Mouse (Mus musculus) forebrain, postnatal 0 days (tissue): ENCODE results near the gene Abca3. TPM values are rescaled to one million over a fixed set of nuclear protein-coding genes. Genes with fewer than 3 reads are reported as not detected.

ENCODE experiments used
- ATAC-seq: fragments of 200-750 bp; cut with Nextera tagmentation; 2 replicates; pipeline ENCODE4 v1.8.0; 2017; ENCODE audit warnings: mild to moderate bottlenecking, moderate library complexity
- DNase-seq: peaks from one replicate; pipeline ENCODE4 v3.0.0-alpha.2; 2015
- H3K27ac ChIP-seq: fragments of 300-500 bp; sonication (generic); 2 replicates; pipeline ENCODE4 v1.5.1; 2014; ENCODE audit warnings: low read depth, mild to moderate bottlenecking, antibody characterized with exemption, low read length, moderate library complexity, mixed read lengths
- H3K27me3 ChIP-seq: fragments of 300-500 bp; sonication (generic); 2 replicates; pipeline ENCODE4 v1.6.1; 2014; ENCODE audit warnings: mild to moderate bottlenecking, low read length, mixed read lengths; ENCODE audit not compliant: insufficient read depth
- H3K36me3 ChIP-seq: fragments of 300-500 bp; sonication (generic); 2 replicates; pipeline ENCODE4 v1.6.1; 2014; ENCODE audit warnings: mild to moderate bottlenecking, moderate library complexity; ENCODE audit not compliant: insufficient read depth
- H3K4me1 ChIP-seq: fragments of 300-500 bp; sonication (generic); 2 replicates; pipeline ENCODE4 v1.6.1; 2014; ENCODE audit warnings: antibody characterized with exemption; ENCODE audit not compliant: insufficient read depth
- H3K4me2 ChIP-seq: fragments of 300-500 bp; sonication (generic); 2 replicates; pipeline ENCODE4 v1.6.1; 2014; ENCODE audit warnings: low read depth, mild to moderate bottlenecking, moderate library complexity
- H3K4me3 ChIP-seq: fragments of 300-500 bp; sonication (generic); 2 replicates; pipeline ENCODE4 v1.5.1; 2014; ENCODE audit warnings: low read depth, low read length, mixed read lengths
- H3K9ac ChIP-seq: fragments of 300-500 bp; sonication (generic); 2 replicates; pipeline ENCODE4 v1.6.1; 2014; ENCODE audit warnings: mild to moderate bottlenecking
- H3K9me3 ChIP-seq: fragments of 300-500 bp; sonication (generic); 2 replicates; pipeline ENCODE4 v1.6.1; 2016; ENCODE audit warnings: low read length
- CTCF ChIP-seq: sonication (generic); IDR thresholded peaks from 2 replicates; pipeline ENCODE4 v1.5.1; 2016; ENCODE audit warnings: antibody characterized with exemption, control low read depth, low read depth
- WGBS: fragments of 180-500 bp; shearing (Covaris S2); extraction: QIAGEN DNeasy Blood & Tissue Kit; methylation state at CpG from one replicate; pipeline ENCODE4 v1.1.7; 2014; 5-methylcytosine and 5-hydroxymethylcytosine counted together
- polyA plus RNA-seq: library from polyadenylated mRNA; unstranded; fragments of >200 nt; fragmentation: Nextera tagmentation; extraction: Ambion mirVana; gene quantifications from 2 replicates; pipeline ENCODE4 v1.2.1, GENCODE M21; 2015
- total RNA-seq: library from RNA; depleted of rRNA; stranded (reverse); fragments of >200 nt; gene quantifications from 2 replicates; pipeline ENCODE4 v1.2.3, GENCODE M21; 2014

Abca3 gene
- total and polyA plus RNA-seq, 2 experiments from 2014 or later, result 22.9 to 71.2 TPM

- WGBS, result 71% methylated on average over 2 of the region's 2 CpGs
- Histone ChIP-seq H3K9me3 (no peaks in the 10 kb centered on the region), H3K9ac (no peak overlapping the region), H3K27ac (no peak overlapping the region), H3K4me1 (peaks cover 11% of the 10 kb centered on the region; the same call in 1 of the 2 replicates), H3K4me2 (no peak overlapping the region), H3K36me3 (no peaks in the 10 kb centered on the region), H3K4me3 (no peak overlapping the region), H3K27me3 (no peaks in the 10 kb centered on the region)
- no peak for TF ChIP-seq CTCF
- DNase-seq, result no peak
- ATAC-seq, result no peak
Measured at GRCm38 (mm10) chr17:24349176-24349575, 2.6 kb upstream of the Abca3 start.

- peak within 1 kb of the TSS; percentile 70; the same call in 1 of the 2 replicates for H3K27ac ChIP-seq
- no peaks in the 10 kb centered on the region for H3K9me3 ChIP-seq
- peak within 1 kb of the TSS; percentile 92 for H3K4me3 ChIP-seq
- H3K4me2 ChIP-seq, result peak within 1 kb of the TSS; percentile 85
- no peaks in the 10 kb centered on the region for H3K36me3 ChIP-seq
- ATAC-seq (peak; percentile 5), DNase-seq (no peak)
- no peak for TF ChIP-seq CTCF
- peaks cover 11% of the 10 kb centered on the region; the same call in 1 of the 2 replicates for H3K4me1 ChIP-seq
- 5% methylated on average over 42 of the region's 42 CpGs for WGBS
- H3K27me3 ChIP-seq, result no peaks in the 10 kb centered on the region
- H3K9ac ChIP-seq, result peak within 1 kb of the TSS; percentile 84
Measured at GRCm38 (mm10) chr17:24350926-24351759, 607 bp upstream of the Abca3 start, which contains the start of gene Abca17. Abca17 (minus strand) TSS chr17:24351068.

GRCm38 (mm10) chr17:24352370-24353194 lies 832 bp downstream of the Abca3 start:
- peak overlapping the region; percentile 70 for H3K27ac ChIP-seq
- DNase-seq (no peak), ATAC-seq (peak; percentile 19)
- WGBS, result 3% methylated on average over 36 of the region's 36 CpGs
- no peak for TF ChIP-seq CTCF
- no peaks in the 10 kb centered on the region for H3K27me3 ChIP-seq
- peak overlapping the region; percentile 85 for H3K4me2 ChIP-seq
- H3K9me3 ChIP-seq, result no peaks in the 10 kb centered on the region
- H3K4me1 ChIP-seq, result peaks cover 11% of the 10 kb centered on the region; the same call in 1 of the 2 replicates
- no peaks in the 10 kb centered on the region for H3K36me3 ChIP-seq
- peak overlapping the region; percentile 92 for H3K4me3 ChIP-seq
- peak overlapping the region; percentile 84 for H3K9ac ChIP-seq

GRCm38 (mm10) chr17:24353960-24354359 lies 2.2 kb downstream of the Abca3 start:
- Histone ChIP-seq H3K4me1 (peaks cover 11% of the 10 kb centered on the region; the same call in 1 of the 2 replicates), H3K4me3 (no peak overlapping the region), H3K27ac (no peak overlapping the region), H3K27me3 (no peaks in the 10 kb centered on the region), H3K9ac (no peak overlapping the region), H3K36me3 (no peaks in the 10 kb centered on the region), H3K9me3 (no peaks in the 10 kb centered on the region), H3K4me2 (no peak overlapping the region)
- no peak for TF ChIP-seq CTCF
- WGBS, result 88% methylated on average over 3 of the region's 3 CpGs
- DNase-seq, result no peak
- ATAC-seq, result no peak

- no peaks in the 10 kb centered on the region for H3K27me3 ChIP-seq
- H3K36me3 ChIP-seq, result no peaks in the 10 kb centered on the region
- DNase-seq (no peak), ATAC-seq (no peak)
- H3K27ac ChIP-seq, result no peak overlapping the region
- no peak overlapping the region for H3K4me2 ChIP-seq
- H3K9me3 ChIP-seq, result no peaks in the 10 kb centered on the region
- no peak for TF ChIP-seq CTCF
- no peak overlapping the region for H3K9ac ChIP-seq
- WGBS, result 89% methylated on average over 8 of the region's 8 CpGs
- peaks cover 11% of the 10 kb centered on the region; the same call in 1 of the 2 replicates for H3K4me1 ChIP-seq
- no peak overlapping the region for H3K4me3 ChIP-seq
Measured at GRCm38 (mm10) chr17:24355284-24355683, 3.5 kb downstream of the Abca3 start.

GRCm38 (mm10) chr17:24359006-24359405 lies 7.3 kb downstream of the Abca3 start:
- H3K36me3 ChIP-seq, result 0 out of 2 replicates have a peak, but pooled peaks cover 3% of the 10 kb centered on the region
- WGBS, result 82% methylated on average over 8 of the region's 8 CpGs
- no peak for TF ChIP-seq CTCF
- no peak overlapping the region for H3K4me2 ChIP-seq
- no peak overlapping the region for H3K4me3 ChIP-seq
- H3K27ac ChIP-seq, result no peak overlapping the region
- no peak overlapping the region for H3K9ac ChIP-seq
- no peaks in the 10 kb centered on the region for H3K9me3 ChIP-seq
- DNase-seq (no peak), ATAC-seq (no peak)
- no peaks in the 10 kb centered on the region for H3K4me1 ChIP-seq
- H3K27me3 ChIP-seq, result no peaks in the 10 kb centered on the region

- TF ChIP-seq CTCF, result no peak
Measured at GRCm38 (mm10) chr17:24359903-24360302, 8.2 kb downstream of the Abca3 start.

More at GRCm38 (mm10) chr17:24359903-24360302, 8.2 kb downstream of the Abca3 start:
- no peaks in the 10 kb centered on the region for H3K9me3 ChIP-seq
- H3K27me3 ChIP-seq, result no peaks in the 10 kb centered on the region
- no peak for ATAC-seq
- H3K4me3 ChIP-seq, result no peak overlapping the region
- no peak overlapping the region for H3K4me2 ChIP-seq
- H3K4me1 ChIP-seq, result no peaks in the 10 kb centered on the region
- WGBS, result 62% methylated on average over 2 of the region's 2 CpGs
- H3K36me3 ChIP-seq, result peaks cover 5% of the 10 kb centered on the region; the same call in 1 of the 2 replicates
- H3K9ac ChIP-seq, result no peak overlapping the region
- no peak for DNase-seq
- no peak overlapping the region for H3K27ac ChIP-seq
